Mouse (Mus musculus) limb, embryonic 14.5 days (tissue): ENCODE measurements at regions not wholly inside any gene's neighbourhood (a gene's known extent, or its start where the extent isn't known, plus 50 kb on each side); places are given as distances from the start of the nearest gene placed in this dataset.

Experiments used
- ATAC-seq: fragments of 200-750 bp; cut with Nextera tagmentation; 2 replicates; pipeline ENCODE4 v1.8.0; 2017; ENCODE audit warnings: low read depth, moderate number of reproducible peaks, moderate TSS enrichment; ENCODE audit not compliant: low FRiP score
- DNase-seq: peaks from one replicate; pipeline ENCODE4 v3.0.0-alpha.2; 2015; ENCODE audit warnings: low spot score
- H3K27ac ChIP-seq: fragments of 300-500 bp; sonication (generic); replicated peaks from 2 replicates; pipeline ENCODE4 v1.5.1; 2014; ENCODE audit warnings: low read depth, mild to moderate bottlenecking, low read length, moderate library complexity, mixed read lengths
- H3K27me3 ChIP-seq: fragments of 300-500 bp; sonication (generic); 2 replicates; pipeline ENCODE4 v1.6.1; 2014; ENCODE audit warnings: low read length, mixed read lengths; ENCODE audit not compliant: control insufficient read depth, insufficient read depth
- H3K36me3 ChIP-seq: fragments of 300-500 bp; sonication (generic); 2 replicates; pipeline ENCODE4 v1.6.1; 2014; ENCODE audit warnings: mild to moderate bottlenecking, low read length, moderate library complexity, mixed read lengths; ENCODE audit not compliant: control insufficient read depth, insufficient read depth
- H3K4me1 ChIP-seq: fragments of 300-500 bp; sonication (generic); 2 replicates; pipeline ENCODE4 v1.6.1; 2014; ENCODE audit warnings: antibody characterized with exemption, low read length, mixed read lengths; ENCODE audit not compliant: control insufficient read depth, insufficient read depth
- H3K4me2 ChIP-seq: fragments of 300-500 bp; sonication (generic); replicated peaks from 2 replicates; pipeline ENCODE4 v1.6.1; 2014; ENCODE audit warnings: low read depth, mild to moderate bottlenecking, low read length, moderate library complexity; ENCODE audit not compliant: severe bottlenecking
- H3K4me3 ChIP-seq: fragments of 300-500 bp; sonication (generic); replicated peaks from 2 replicates; pipeline ENCODE4 v1.5.1; 2014; ENCODE audit warnings: low read length
- H3K9ac ChIP-seq: fragments of 300-500 bp; sonication (generic); 2 replicates; pipeline ENCODE4 v1.6.1; 2014; ENCODE audit warnings: mild to moderate bottlenecking, low read depth, low read length, moderate library complexity; ENCODE audit not compliant: severe bottlenecking
- H3K9me3 ChIP-seq: fragments of 300-500 bp; sonication (generic); 2 replicates; pipeline ENCODE4 v1.6.1; 2016; ENCODE audit warnings: low read length; ENCODE audit not compliant: control insufficient read depth
- POLR2A ChIP-seq: fragments of 200-500 bp; IDR thresholded peaks from 2 replicates; pipeline ENCODE4 v1.8.0; 2012; ENCODE audit warnings: inconsistent platforms, mild to moderate bottlenecking, moderate library complexity, borderline replicate concordance; ENCODE audit not compliant: insufficient read depth, insufficient read length; ENCODE audit errors: extremely low read depth
- WGBS: fragments of 180-500 bp; shearing (Covaris S2); extraction: QIAGEN DNeasy Blood & Tissue Kit; methylation state at CpG from one replicate; pipeline ENCODE4 v1.1.7; 2014; 5-methylcytosine and 5-hydroxymethylcytosine counted together

DNA sequence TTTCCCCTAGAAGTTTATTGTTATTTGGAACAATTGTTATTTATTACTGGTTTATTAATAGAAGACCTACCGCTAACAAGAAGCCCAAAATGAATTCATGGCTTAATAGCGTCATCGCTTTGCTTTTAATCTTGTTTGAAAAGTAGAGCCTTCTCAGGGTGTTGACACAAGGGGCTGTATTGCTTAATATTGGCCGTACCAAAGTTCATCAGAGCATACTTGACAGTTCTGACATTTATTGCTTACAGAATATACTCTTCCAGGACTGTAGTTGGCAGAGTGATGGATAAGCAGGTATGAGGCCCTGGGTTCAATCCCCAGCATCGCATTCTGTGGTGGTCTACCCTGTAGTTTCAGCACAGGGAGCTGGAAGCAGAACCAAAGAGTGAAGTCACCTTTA is 66.4 kb upstream of the Maml3 start:
- Histone ChIP-seq H3K36me3 (no peaks in the 10 kb centered on the region), H3K4me2 (no peak overlapping the region), H3K9ac (no peak overlapping the region), H3K27ac (no peak overlapping the region), H3K4me3 (no peak overlapping the region), H3K27me3 (no peaks in the 10 kb centered on the region; the same call in 1 of the 2 replicates), H3K9me3 (no peaks in the 10 kb centered on the region), H3K4me1 (0 out of 2 replicates have a peak, but pooled peaks cover 3% of the 10 kb centered on the region)
- ATAC-seq, result no peak
- WGBS, result 85% methylated on average over 5 of the region's 5 CpGs
- TF ChIP-seq POLR2A, result no peak
- no peak for DNase-seq

DNA sequence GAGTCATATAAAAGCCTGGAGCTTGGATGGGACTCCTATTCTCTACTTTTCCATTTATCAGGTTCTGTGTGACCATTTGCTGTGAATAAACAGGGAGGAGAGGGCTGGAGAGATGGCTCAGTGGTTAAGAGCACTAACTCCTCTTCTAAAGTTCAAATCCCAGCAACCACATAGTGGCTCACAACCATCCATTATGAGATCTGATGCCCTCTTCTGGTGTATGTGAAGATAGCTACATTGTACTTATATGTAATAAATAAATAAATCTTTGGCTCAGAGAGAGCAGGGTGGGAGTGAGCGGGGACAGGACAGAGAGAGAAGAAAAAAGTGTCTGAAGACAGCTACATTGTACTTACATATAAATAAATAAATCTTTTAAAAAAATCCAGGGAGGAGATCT is 68.6 kb upstream of the Maml3 start:
- H3K9ac ChIP-seq, result no peak overlapping the region
- no peaks in the 10 kb centered on the region for H3K9me3 ChIP-seq
- WGBS, result 89% methylated on average over 1 of the region's 1 CpGs
- no peak for DNase-seq
- no peak overlapping the region for H3K27ac ChIP-seq
- ATAC-seq, result no peak
- H3K4me1 ChIP-seq, result peaks cover 5% of the 10 kb centered on the region
- H3K36me3 ChIP-seq, result no peaks in the 10 kb centered on the region
- no peaks in the 10 kb centered on the region; the same call in 1 of the 2 replicates for H3K27me3 ChIP-seq
- TF ChIP-seq POLR2A, result no peak
- no peak overlapping the region for H3K4me2 ChIP-seq
- H3K4me3 ChIP-seq, result no peak overlapping the region

DNA sequence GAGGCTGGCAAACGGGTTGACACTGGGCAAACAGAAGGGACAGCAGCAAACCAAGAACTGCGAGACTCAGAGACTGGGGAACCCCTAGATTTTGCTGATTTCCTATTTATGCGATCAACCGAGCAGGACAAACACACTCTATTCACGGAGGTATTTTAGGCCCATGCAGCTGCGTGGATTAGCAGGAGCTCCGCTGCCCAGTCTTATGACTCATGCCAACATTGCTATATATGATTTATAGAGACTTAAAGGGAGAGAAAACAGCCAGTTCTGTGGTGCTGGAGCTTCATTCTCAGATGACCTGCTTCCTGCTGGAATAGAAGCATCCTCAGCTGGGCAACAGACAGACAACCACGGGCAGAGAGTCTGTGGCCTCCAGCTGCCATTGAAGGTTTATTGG is 71.2 kb upstream of the Maml3 start:
- DNase-seq (no peak), ATAC-seq (no peak)
- TF ChIP-seq POLR2A, result no peak
- Histone ChIP-seq H3K27ac (no peak overlapping the region), H3K36me3 (no peaks in the 10 kb centered on the region), H3K9ac (no peak overlapping the region), H3K27me3 (no peaks in the 10 kb centered on the region), H3K4me2 (no peak overlapping the region), H3K9me3 (no peaks in the 10 kb centered on the region), H3K4me3 (no peak overlapping the region), H3K4me1 (peaks cover 26% of the 10 kb centered on the region)
- WGBS, result 65% methylated on average over 8 of the region's 8 CpGs

GRCm38 (mm10) chr3:52178851-52179250 is 74.0 kb upstream of the Maml3 start:
- DNase-seq (no peak), ATAC-seq (no peak)
- WGBS, result 39% methylated on average over 9 of the region's 9 CpGs
- Histone ChIP-seq H3K4me2 (peak overlapping the region; percentile 40), H3K9ac (peak overlapping the region; percentile 40), H3K27me3 (no peaks in the 10 kb centered on the region), H3K36me3 (no peaks in the 10 kb centered on the region), H3K4me1 (peaks cover 29% of the 10 kb centered on the region), H3K4me3 (peak overlapping the region; percentile 17), H3K27ac (peak overlapping the region; percentile 79), H3K9me3 (no peaks in the 10 kb centered on the region)
- no peak for TF ChIP-seq POLR2A

GRCm38 (mm10) chr3:52179686-52180085 is 74.8 kb upstream of the Maml3 start:
- peak; percentile 88 for ATAC-seq

GRCm38 (mm10) chr3:52180306-52180705 is 75.4 kb upstream of the Maml3 start:
- Histone ChIP-seq H3K27ac (peak overlapping the region; percentile 79), H3K27me3 (no peaks in the 10 kb centered on the region), H3K9ac (no peak overlapping the region), H3K9me3 (no peaks in the 10 kb centered on the region), H3K4me3 (no peak overlapping the region), H3K4me1 (peaks cover 29% of the 10 kb centered on the region), H3K4me2 (no peak overlapping the region), H3K36me3 (no peaks in the 10 kb centered on the region)
- no peak for TF ChIP-seq POLR2A
- ATAC-seq (no peak), DNase-seq (no peak)
- 39% methylated on average over 8 of the region's 8 CpGs for WGBS

More at GRCm38 (mm10) chr3:52179686-52180085, 74.8 kb upstream of the Maml3 start:
- H3K27ac ChIP-seq, result peak overlapping the region; percentile 79
- peak; percentile 85 for DNase-seq
- no peaks in the 10 kb centered on the region for H3K36me3 ChIP-seq
- no peaks in the 10 kb centered on the region for H3K9me3 ChIP-seq
- TF ChIP-seq POLR2A, result peak; percentile 84; the same call in 1 of the 2 replicates
- H3K9ac ChIP-seq, result peak overlapping the region; percentile 40; the same call in 1 of the 2 replicates
- H3K27me3 ChIP-seq, result no peaks in the 10 kb centered on the region
- under 1% methylated on average over 12 of the region's 12 CpGs for WGBS
- peaks cover 29% of the 10 kb centered on the region for H3K4me1 ChIP-seq
- H3K4me2 ChIP-seq, result peak overlapping the region; percentile 40
- peak overlapping the region; percentile 17 for H3K4me3 ChIP-seq
